Mouse (Mus musculus) gastrocnemius, postnatal 10 days (tissue): ENCODE data around the gene Rnf130. TPM values are rescaled to one million over a fixed set of nuclear protein-coding genes. Genes with fewer than 3 reads are reported as not detected.
"Not testable (repeated sequence)": the region's sequence is repeated elsewhere in the genome, so short reads cannot be mapped to it uniquely, and the experiment has no call there.

ENCODE experiments used
- DNase-seq: peaks from one replicate; pipeline ENCODE4 v3.0.0; 2021; ENCODE audit warnings: mixed read lengths
- total RNA-seq, 2 experiments: library from RNA; stranded (reverse); gene quantifications; 2 replicates each; pipeline ENCODE4 v1.2.3; 2021

The Rnf130 gene
- total RNA-seq, 2 experiments from 2014 or later, result 35.7 to 37.4 TPM

DNA sequence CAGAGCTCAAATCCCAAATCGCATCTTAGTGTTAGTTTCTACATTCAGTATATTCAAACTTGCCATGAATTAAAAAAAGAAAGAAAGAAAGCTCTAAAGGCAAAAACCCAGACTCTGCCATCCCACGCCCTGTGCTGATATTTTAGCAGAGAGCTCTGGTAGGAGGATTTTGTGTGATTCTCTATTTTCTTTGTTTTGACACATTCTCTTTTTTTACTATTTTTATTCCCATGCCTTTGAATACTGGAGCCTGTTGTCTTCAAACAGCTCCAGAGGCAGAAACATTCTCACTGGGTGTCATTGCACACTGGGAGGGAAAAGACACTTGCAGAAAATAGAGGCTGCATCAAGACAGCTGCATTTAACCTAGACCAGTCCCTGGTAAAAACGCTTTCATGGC is 61.1 kb downstream of the Rnf130 start:
- no peak for DNase-seq

DNA sequence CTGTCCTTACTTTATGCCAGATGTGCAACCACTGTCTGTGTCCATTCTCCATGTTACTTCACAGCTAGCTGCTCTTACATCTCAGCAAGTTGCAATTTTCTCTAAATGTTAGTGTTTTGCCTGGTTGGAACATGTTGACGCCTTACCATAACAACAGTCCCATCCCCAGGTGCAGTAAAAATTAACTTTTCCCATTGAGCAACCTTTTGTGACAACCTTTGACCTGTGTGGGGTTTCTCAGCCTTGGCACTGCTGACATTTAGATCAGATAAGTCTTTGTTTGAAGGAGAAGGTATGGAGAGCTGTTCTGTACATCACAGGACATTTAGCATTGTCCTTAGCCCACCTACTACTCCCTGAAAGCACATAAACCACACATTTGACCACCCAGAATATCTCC is 64.7 kb downstream of the Rnf130 start:
- no peak for DNase-seq

DNA sequence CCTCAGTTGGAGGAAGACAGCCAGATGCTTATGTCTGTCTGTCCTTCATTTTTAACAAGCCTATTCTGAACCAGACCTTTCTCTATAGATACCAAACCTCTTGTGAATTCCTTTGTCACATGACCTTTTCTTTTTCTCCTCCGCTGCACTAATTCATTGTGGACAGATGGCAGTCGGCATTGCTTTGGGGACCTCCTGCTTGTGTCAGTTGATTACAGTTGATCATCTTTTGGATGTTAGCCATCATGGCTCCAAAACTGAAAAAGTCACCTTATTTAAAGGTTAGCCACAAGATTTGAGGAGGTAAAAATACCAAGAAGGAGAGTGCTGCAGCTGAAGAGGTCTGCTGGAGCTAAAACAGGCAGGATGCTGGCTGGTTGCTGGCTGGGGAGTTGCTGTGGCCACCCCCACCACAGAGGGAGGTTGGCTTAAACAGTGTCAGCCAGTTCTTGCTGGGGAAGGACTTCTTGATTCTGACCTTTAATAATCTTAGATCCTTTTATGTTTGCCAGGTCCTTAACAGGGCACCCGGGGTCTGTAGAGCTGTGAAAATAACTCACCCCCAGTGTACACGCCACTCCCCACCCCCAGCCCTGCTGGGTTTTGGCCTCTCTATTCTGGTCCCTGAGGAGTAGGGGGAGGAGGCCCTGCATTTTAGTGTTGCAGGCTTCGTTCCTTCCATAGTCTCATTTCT is 66.0 kb downstream of the Rnf130 start:
- no peak for DNase-seq

DNA sequence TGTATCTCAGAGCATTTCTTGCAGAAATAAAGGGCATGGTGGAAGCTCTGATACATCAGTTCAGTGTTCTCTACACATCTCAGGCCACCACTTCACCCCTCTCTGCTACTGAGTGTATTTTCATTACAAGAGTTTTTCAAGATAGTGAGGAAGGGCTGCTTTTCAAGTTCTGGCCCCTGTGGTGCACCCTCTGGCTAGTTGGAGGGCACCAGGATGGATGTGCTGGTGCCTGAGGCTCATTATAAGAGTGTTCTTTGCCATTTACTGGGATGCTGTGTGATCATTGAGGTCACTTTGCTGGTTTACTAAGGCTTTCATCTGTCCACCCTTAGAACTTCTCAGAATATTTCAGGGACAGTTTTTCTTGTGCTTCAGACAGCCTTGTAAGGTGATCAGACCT is 66.5 kb downstream of the Rnf130 start:
- DNase-seq, result no peak

DNA sequence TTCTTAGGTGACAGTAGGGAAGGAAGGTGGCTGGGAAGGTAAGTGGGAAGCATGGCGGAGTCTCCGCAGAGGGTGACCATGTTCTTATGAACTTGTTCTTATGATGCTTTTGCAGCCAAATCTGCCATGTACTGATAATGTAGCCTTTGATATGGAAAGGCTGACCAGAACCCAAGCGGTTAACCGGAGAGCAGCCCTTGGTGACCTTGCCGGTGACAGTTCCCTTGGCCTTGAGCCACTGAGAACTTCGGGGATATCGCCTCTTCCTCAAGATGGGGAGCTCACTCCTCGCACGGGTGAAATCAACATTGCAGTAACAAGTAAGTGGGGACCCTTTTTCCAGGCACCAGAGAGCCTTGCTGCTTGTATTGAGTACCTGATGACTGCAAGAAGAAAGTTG is 70.5 kb downstream of the Rnf130 start:
- DNase-seq, result no peak

DNA sequence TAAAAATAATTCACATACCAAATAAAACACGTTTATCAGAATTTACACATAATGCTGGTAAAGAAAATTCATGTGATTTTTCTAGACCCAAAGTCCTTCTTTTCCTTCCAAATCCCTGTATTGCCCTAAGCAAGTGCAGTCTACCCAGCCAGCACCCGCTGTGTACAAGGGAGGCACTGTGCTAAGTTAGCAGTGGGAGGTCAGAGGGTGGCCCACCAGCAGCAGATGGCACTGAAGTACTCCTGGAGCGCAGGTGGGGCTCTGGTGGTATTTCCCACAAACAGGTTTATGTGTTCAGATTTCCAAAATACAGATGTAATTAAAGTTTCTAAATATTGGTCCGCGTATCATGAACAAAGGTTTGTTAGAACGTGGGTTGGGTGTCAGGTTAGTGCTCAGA is 71.9 kb downstream of the Rnf130 start:
- DNase-seq, result no peak

DNA sequence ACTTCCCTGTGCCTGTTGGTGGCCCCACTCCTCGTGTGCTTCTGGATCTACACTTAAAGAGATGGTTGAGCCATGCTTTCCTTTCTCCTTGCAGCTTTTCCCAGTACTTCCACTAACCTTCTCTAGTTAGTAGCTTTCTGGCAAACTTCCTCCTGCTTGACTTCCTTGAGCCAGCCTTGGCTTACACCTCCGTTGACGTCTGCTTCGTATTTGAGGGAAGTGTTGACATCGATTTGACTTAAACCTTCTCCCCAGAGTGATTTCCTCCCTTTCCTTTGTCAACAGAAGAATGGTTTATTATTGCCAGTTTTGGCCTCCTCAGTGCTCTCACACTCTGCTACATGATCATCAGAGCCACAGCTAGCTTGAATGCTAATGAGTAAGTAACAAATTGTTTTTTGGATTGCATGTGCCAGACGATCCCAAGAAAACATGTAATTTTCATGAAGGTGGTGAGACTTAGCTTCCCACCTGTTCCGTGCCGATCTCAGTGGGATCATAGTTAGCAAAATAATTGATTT is 73.9 kb downstream of the Rnf130 start:
- DNase-seq, result no peak

- no peak for DNase-seq
Observed at GRCm38 (mm10) chr11:50099692-50100091, 74.5 kb downstream of the Rnf130 start.

DNA sequence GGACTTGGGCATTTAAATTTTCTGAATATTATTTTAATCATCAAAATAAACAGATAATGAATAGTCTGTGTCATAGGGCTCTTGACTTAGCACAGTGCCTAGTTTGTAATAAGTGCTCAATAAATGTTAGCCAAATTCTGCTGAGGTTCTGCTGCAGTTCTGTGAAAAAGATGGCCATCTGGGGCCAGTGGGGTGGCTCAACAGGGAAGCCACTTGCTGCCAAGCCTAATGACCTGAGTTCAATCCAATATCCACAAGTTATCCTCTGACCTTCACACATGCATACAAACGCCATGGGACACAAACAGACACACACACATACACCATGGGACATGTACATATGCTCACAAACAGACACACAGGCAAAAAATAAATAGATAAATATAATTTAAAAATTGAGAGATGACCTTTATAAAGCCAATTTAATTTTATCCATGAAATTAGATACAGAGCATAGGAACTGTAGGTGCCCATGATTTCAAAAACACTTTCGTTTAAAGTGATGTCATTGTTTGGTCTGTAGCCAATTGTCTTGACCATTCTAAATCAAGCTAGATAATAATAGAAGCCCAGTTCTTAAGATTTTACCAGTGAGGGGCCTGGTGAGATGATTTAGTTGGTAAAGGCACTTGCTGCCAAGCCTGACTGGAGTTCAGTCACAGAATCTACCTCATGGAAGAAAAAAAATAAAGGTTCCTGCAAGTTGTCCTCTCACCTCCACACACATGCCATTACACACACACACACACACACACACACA is 75.6 kb downstream of the Rnf130 start:
- no peak for DNase-seq

GRCm38 (mm10) chr11:50101962-50102361 is 76.8 kb downstream of the Rnf130 start:
- not testable (repeated sequence) for DNase-seq

- DNase-seq, result no peak
Observed at GRCm38 (mm10) chr11:50104016-50104415, 78.9 kb downstream of the Rnf130 start.

- DNase-seq, result no peak
Observed at GRCm38 (mm10) chr11:50105237-50105636, 80.1 kb downstream of the Rnf130 start.

GRCm38 (mm10) chr11:50106024-50106423 is 80.9 kb downstream of the Rnf130 start:
- DNase-seq, result no peak

GRCm38 (mm10) chr11:50108823-50109244 is 83.7 kb downstream of the Rnf130 start:
- no peak for DNase-seq

DNA sequence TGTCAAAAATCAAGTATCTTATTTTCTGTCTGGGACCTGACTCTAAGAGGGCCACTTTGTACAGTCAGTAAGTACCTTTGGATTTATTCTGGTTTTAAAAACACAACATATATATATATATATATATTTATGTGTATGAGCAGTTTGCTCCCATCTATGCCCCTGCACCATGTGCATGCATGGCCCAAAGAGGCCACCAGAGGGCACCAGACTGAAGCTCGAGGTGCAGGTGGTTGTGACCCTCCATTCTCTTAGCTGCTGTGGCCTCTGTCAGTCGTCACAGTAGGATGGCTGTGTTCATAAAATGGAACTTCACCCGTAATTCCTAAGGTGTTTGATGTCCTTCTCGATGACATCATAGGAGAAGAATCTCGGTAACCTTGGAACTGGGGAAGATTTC is 89.2 kb downstream of the Rnf130 start:
- DNase-seq, result peak; percentile 73

DNA sequence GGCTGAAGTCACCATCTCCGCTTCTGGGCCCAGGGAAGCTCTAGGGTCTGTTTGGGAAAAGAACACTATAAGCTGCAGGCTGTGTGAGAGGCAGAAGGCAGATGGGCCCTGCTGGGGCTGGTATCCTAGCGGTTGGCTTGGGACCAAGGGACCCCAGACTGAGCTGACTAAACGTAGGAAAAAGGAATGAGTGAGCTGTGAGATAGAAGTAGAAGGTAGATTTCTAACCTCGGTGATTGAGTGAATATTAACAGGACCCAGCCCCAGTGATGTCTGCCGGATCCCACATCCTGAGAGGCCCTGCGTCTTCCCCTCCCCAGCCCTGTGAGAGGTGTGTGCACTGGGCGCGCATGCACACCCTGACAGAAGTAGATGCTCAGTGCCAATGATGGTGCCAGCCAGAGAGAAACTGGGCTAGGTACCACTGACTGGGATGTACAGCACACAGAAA is 97.5 kb downstream of the Rnf130 start:
- no peak for DNase-seq

- no peak for DNase-seq
Observed at GRCm38 (mm10) chr11:50127781-50128180, 102.6 kb downstream of the Rnf130 start.

DNA sequence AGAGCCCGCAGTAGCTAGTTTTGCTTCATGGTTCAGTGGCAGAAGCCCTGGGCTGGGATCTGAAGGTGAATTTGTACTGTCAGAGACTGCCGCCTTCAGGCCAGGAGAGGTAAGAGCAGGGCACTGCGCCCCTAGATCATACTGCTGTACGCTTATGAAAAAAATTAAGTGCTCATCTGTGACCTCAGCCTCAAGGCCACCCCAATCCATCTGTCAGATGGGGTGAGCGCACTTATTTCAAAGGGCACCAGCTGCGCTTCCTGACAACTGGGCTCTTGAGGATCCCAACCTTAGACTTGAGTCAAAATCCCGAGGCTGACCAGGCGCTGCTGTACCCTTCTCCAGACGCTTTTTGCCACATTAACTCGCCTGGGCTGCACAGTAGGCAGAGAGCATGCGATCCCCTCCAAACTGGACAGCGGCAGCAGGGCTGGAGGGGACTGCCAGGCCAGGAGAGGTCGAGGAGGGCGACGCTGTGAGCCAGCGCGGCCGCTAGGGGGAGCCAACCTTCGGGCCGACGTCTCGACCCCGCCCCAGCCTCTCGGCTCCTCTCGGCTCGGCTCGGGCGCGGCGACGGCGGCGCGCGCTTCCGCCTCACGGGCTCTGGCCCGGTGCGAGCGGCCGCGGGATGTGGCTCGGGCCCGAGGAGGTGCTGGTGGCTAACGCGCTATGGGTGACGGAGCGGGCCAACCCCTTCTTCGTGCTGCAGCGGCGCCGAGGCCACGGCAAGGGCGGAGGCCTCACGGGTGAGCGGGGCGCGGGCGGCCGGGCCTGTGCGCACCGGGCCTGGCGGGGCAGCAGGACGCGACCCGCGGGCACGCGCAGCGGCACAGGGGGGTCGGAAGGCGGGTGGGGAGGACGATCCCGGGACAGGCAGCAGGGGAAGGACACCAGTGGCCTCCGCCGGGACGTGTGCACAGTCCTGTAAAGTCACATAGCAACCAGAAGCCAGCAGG is 105.9 kb downstream of the Rnf130 start, which contains the start of gene Tbc1d9b:
TSS of gene Tbc1d9b (plus strand) at position 586 of the 956 bp plus-strand sequence.
- peak; percentile 95 for DNase-seq

- DNase-seq, result no peak
Observed at GRCm38 (mm10) chr11:50131801-50132201, 106.7 kb downstream of the Rnf130 start.

- DNase-seq, result no peak
Observed at GRCm38 (mm10) chr11:50132265-50132664, 107.1 kb downstream of the Rnf130 start.

GRCm38 (mm10) chr11:50134136-50134859 is 109.2 kb downstream of the Rnf130 start:
- no peak for DNase-seq
